Mouse (Mus musculus) thymus, adult 2 months (tissue): ENCODE measurements around the gene Ppara. TPM values are rescaled to one million over a fixed set of nuclear protein-coding genes. Genes with fewer than 3 reads are reported as not detected.

Experiments used
- DNase-seq: peaks from one replicate; pipeline ENCODE4 v3.0.0; 2021
- H3K27ac ChIP-seq: fragments of 200-500 bp; 2 replicates; pipeline ENCODE4 v1.5.1; 2012; ENCODE audit warnings: low read length, control low read depth; ENCODE audit not compliant: control insufficient read depth, insufficient read depth
- H3K27me3 ChIP-seq: fragments of 200-500 bp; 2 replicates; pipeline ENCODE4 v1.6.1; 2012; ENCODE audit warnings: mild to moderate bottlenecking, low read length, moderate library complexity, mixed read lengths; ENCODE audit not compliant: control insufficient read depth, insufficient read depth
- H3K36me3 ChIP-seq: fragments of 200-500 bp; 2 replicates; pipeline ENCODE4 v1.6.1; 2012; ENCODE audit warnings: mild to moderate bottlenecking, low read length, moderate library complexity; ENCODE audit not compliant: control insufficient read depth, insufficient read depth
- H3K4me1 ChIP-seq: fragments of 200-500 bp; replicated peaks from 2 replicates; pipeline ENCODE4 v1.6.1; 2012; ENCODE audit warnings: low read length; ENCODE audit not compliant: control insufficient read depth, insufficient read depth
- H3K4me3 ChIP-seq: fragments of 200-500 bp; 2 replicates; pipeline ENCODE4 v1.5.1; 2012; ENCODE audit warnings: mild to moderate bottlenecking, low read length, control low read depth, moderate library complexity; ENCODE audit not compliant: control insufficient read depth, insufficient read depth
- CTCF ChIP-seq: fragments of 200-500 bp; IDR thresholded peaks from 2 replicates; pipeline ENCODE4 v1.5.1; 2012; ENCODE audit warnings: mild to moderate bottlenecking, control low read depth, low read length, moderate library complexity, borderline replicate concordance; ENCODE audit not compliant: control insufficient read depth, poor library complexity, insufficient read depth; ENCODE audit errors: extremely low read depth
- POLR2A ChIP-seq: fragments of 200-500 bp; IDR thresholded peaks from 2 replicates; pipeline ENCODE4 v1.6.1; 2012; ENCODE audit warnings: mild to moderate bottlenecking, low read length, control low read depth, moderate library complexity; ENCODE audit not compliant: control insufficient read depth, poor library complexity, insufficient read depth; ENCODE audit errors: extremely low read depth
- WGBS: fragments of 180-500 bp; shearing (Covaris S2); methylation state at CpG from one replicate; pipeline ENCODE4 v1.1.7; 2018; 5-methylcytosine and 5-hydroxymethylcytosine counted together
- polyA plus RNA-seq: library from polyadenylated mRNA; depleted of rRNA; stranded (reverse); fragments of >200 nt; gene quantifications from 2 replicates; pipeline ENCODE4 v1.2.3, GENCODE M21; 2012

The Ppara gene
- polyA plus RNA-seq, 1 experiment, result 1.9 TPM

DNA sequence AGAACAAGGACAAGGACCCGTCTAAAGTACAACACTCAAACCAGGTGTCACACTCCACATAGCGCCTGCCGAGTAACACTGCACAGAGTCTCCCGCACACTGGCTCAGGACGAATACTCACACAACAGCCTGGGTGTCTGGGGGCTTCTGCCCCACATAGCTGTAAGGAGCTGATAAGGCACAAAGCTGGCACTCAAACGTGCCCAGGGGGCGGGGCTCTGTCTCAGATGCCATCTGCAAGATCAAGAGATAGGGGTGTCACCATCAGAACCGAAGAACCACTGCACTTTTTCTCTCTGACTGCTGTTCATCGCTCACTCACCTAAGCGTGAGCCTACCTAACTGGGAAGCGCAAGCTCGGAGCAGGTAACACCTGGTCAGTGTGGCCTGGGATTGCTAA lies 74.3 kb downstream of the Ppara start:
- peak; percentile 70 for DNase-seq
- Histone ChIP-seq H3K4me3 (peak overlapping the region; percentile 31), H3K36me3 (no peaks in the 10 kb centered on the region), H3K27ac (peak overlapping the region; percentile 96), H3K27me3 (no peaks in the 10 kb centered on the region), H3K4me1 (peaks cover 36% of the 10 kb centered on the region)
- 0 out of 2 replicates have a peak, but pooled peaks have one; percentile 33 for TF ChIP-seq CTCF
- TF ChIP-seq POLR2A, result 0 out of 2 replicates have a peak, but pooled peaks have one; percentile 29
- whole genome bisulfite sequencing, result 37% methylated on average over 12 of the region's 12 CpGs

DNA sequence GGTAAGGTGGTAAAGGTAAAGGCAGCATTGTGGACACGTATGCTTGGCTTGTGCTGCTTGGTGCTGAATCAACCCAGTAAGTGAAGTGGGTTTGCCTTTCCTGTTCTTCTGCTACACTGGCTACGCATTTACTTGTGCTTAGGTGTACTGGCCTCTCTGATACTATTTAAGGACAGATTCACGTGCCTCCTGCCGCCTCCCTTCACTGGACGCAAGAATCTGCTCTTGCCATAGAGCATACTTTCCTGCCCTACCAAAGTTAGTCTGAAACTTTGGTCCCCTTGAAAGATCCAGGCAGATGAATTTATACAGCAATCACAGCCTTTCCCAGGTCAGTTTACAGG lies 75.7 kb downstream of the Ppara start:
- H3K27ac ChIP-seq, result no peak overlapping the region
- peaks cover 36% of the 10 kb centered on the region for H3K4me1 ChIP-seq
- H3K27me3 ChIP-seq, result no peaks in the 10 kb centered on the region
- DNase-seq, result no peak
- TF ChIP-seq POLR2A, result no peak
- no peak for TF ChIP-seq CTCF
- WGBS, result 88% methylated on average over 5 of the region's 5 CpGs
- H3K4me3 ChIP-seq, result no peak overlapping the region
- H3K36me3 ChIP-seq, result no peaks in the 10 kb centered on the region

DNA sequence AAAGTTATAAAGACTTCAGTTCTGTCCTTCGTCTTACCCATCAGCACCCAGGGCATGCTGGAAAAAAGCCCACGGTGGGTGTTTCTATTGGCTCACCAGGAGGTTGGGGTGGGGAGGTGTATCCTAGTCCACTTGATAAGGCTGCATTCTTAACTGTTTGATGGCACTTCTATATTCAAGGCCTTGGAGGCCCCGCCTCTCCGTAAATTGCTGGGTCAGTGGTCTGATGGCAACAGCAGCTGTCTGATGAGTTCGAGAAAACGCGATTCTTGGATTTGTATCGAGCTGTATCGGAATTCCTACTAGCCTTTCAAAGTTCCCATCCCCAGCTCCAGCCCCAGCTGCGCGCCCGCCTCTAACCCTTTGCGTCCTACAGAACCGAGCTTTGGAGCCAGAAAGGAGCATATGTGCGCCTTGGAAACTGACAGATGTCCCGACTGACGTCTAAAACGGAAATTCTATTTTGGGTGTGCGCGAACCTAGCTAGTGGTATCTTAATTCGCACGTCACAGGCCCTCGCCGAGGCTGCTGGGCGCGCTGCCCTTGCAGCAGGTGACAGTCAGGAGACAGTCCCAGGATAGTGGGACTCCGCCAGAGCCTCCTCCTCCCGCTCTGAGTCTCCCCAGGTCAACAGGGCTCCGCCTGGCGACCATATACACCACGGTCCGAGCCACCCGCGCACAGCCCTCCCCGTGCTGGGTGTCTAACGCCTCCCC lies 76.2 kb downstream of the Ppara start:
- Histone ChIP-seq H3K27ac (peak overlapping the region; percentile 66), H3K27me3 (no peaks in the 10 kb centered on the region), H3K4me1 (peaks cover 36% of the 10 kb centered on the region), H3K36me3 (no peaks in the 10 kb centered on the region), H3K4me3 (peak overlapping the region; percentile 67)
- DNase-seq, result peak; percentile 68
- no peak for TF ChIP-seq CTCF
- no peak for TF ChIP-seq POLR2A
- 5% methylated on average over 36 of the region's 36 CpGs for WGBS

GRCm38 (mm10) chr15:85811535-85812277 lies 76.9 kb downstream of the Ppara start, which contains the start of gene Cdpf1:
TSS of gene Cdpf1 (minus strand) at chr15:85811697.
- Histone ChIP-seq H3K4me1 (peaks cover 36% of the 10 kb centered on the region), H3K27me3 (no peaks in the 10 kb centered on the region), H3K27ac (peak within 1 kb of the TSS; percentile 71), H3K36me3 (no peaks in the 10 kb centered on the region), H3K4me3 (peak within 1 kb of the TSS; percentile 67)
- 3% methylated on average over 36 of the region's 36 CpGs for WGBS
- peak; percentile 99 for DNase-seq
- no peak for TF ChIP-seq CTCF
- peak; percentile 85; the same call in 1 of the 2 replicates for TF ChIP-seq POLR2A

DNA sequence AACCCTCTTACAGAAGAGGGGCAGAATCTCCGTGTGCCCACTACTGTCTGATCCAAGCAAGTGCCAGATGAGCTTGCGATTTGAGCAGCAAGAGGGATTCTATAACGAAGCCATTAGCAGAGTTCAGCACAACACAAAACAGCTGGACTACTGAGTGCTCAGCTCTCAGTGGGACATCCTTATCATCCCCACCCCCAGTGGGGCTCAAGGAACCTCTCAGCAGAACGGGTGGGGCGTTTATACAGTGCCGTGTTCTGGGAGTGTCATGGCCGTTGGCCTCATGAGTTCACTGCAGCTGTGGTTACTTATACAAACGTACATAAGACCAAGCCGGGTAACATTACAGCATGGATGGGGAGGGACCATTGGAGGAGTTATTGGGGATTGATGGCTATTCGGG lies 78.6 kb downstream of the Ppara start:
- Histone ChIP-seq H3K27me3 (no peaks in the 10 kb centered on the region), H3K4me1 (peaks cover 23% of the 10 kb centered on the region), H3K4me3 (no peak overlapping the region), H3K27ac (no peak overlapping the region), H3K36me3 (no peaks in the 10 kb centered on the region)
- DNase-seq, result no peak
- 87% methylated on average over 10 of the region's 10 CpGs for WGBS
- TF ChIP-seq CTCF (no peak), POLR2A (no peak)

DNA sequence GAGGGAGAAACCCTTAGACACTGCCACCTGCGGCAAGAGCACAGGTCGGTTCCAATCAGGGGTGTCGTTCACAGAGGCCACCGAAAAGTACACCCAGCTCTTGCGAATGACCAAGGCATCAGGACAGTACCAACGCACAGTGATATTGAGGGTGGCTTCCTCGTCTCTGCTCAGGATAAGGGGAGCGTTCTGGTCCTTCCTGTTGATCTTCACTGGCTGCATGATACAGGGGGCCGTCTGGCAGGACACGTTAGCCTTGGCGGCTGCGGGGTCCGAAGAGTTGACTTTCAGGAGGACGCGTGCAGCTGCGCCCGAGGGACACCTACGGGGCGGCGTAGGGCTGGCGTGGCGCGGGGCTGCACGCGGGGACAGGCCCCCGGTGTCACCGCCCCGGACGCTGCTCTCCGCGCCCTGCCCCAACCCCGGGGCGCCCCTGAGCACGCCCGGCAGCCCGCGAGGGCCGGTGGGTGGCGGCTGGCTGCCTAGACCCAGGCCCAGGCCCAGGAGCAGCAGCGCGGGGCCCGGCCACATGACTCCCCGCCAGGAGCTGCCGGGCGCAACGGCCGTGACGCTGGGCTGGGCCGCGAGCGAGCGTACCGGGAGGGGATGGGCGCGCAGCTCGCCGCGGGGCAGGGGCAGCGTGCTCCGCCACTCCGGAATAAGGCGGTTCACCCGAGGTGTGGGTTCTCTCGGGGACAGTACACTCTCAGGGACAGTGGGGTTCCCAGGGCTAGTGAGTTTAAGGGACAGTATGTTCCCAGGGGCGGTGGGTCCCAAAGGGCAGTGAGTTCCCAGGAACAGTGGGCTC lies 86.6 kb downstream of the Ppara start, which contains the start of gene Pkdrej:
Gene Pkdrej (minus strand): TSS at position 532 of the 808 bp plus-strand sequence.
- H3K4me3 ChIP-seq, result peak within 1 kb of the TSS; percentile 17
- WGBS, result 2% methylated on average over 62 of the region's 65 CpGs
- H3K4me1 ChIP-seq, result peaks cover 8% of the 10 kb centered on the region; the same call in 1 of the 2 replicates
- H3K27ac ChIP-seq, result no peak within 1 kb of the TSS
- DNase-seq, result no peak
- H3K36me3 ChIP-seq, result no peaks in the 10 kb centered on the region
- no peak for TF ChIP-seq POLR2A
- no peak for TF ChIP-seq CTCF
- H3K27me3 ChIP-seq, result peaks cover 3% of the 10 kb centered on the region; the same call in 1 of the 2 replicates
